Mouse (Mus musculus) heart, adult 11 months (tissue): ENCODE measurements around the gene Abcg5.

Source experiments
- DNase-seq: peaks from one replicate; pipeline ENCODE4 v3.0.0; 2022

Gene Abcg5

DNA sequence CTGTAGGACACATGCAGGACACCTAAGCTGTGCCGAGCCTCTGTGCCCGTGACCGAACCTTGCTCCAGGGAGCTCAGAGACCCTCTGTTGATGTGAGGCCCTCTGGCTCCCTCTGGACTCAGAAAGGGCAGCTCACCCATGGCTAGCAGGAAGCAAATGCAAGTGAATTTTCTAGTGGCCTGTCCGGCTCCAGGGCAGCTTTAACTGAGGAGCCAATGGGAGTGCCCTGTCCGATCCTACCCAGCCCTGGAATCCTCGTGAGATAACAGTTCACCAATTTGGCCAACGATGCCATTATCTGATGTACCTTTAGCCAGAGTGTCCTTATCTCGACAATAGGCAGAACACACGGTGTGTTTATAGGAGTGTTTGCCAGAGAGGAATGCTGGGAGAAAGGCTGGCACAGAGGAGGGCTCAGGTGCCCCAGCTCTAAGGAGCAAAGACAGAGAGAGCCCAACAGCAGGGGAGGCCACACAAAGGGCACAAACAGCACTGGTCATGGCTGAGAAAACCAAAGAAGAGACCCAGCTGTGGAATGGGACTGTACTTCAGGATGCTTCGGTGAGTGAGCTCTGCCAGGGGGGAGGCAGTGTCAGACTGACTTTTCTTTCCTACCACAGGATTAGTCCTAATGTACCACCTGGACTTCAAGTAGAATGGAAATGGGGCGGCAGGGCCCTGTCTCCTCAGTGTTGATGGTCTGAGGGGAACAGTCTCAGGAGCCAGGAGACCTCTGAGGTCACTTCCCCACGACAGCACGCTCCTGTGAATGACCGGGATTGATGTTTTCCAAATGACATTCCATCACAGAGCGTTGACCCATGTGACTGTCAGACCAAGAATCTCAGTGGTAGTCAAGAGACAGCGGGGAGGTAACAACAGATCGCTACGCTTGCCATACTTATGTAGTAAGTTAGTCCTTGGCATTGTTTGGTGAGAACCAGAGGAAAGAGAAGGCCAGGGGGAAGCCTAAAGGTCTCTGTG, at the start of gene Abcg5:
Abcg5 (minus strand) TSS at position 278 of the 984 bp plus-strand sequence.
- DNase-seq = no peak

GRCm38 (mm10) chr17:84732612-84733011, 49.8 kb upstream of the Abcg5 start:
- peak; percentile 82 for DNase-seq

GRCm38 (mm10) chr17:84731361-84731760, 48.5 kb upstream of the Abcg5 start:
- DNase-seq = peak; percentile 71

- peak; percentile 61 for DNase-seq
Measured at GRCm38 (mm10) chr17:84729140-84729539, 46.3 kb upstream of the Abcg5 start.

GRCm38 (mm10) chr17:84728201-84728911, 45.5 kb upstream of the Abcg5 start:
- peak; percentile 39 for DNase-seq

- DNase-seq = peak; percentile 74
Measured at GRCm38 (mm10) chr17:84725163-84725562, 42.4 kb upstream of the Abcg5 start.

GRCm38 (mm10) chr17:84724028-84724427, 41.2 kb upstream of the Abcg5 start:
- DNase-seq = peak; percentile 80

GRCm38 (mm10) chr17:84719105-84719504, 36.3 kb upstream of the Abcg5 start:
- peak; percentile 75 for DNase-seq

GRCm38 (mm10) chr17:84717416-84717815, 34.6 kb upstream of the Abcg5 start:
- DNase-seq = peak; percentile 79

- DNase-seq = peak; percentile 36
Measured at GRCm38 (mm10) chr17:84716252-84716872, 33.6 kb upstream of the Abcg5 start.

DNA sequence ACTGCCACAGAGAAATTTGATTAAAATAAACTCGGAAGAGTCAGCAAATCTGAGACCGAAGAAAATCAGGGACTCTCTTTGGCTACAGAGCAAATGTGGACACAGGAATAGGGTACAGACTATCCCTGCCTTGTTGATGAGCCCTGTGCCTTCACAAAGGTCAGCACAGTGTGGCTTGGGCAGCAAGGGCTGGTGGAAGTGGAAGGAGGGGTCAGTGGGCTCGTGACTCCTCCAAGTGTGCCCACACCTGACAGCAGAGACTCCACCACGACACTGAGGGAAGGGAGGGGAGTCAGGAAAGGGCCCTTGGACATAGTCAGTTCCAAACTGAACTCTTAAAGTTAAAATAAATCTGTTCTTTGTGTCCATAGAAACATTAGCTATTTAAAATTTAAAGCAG, 32.1 kb upstream of the Abcg5 start:
- peak; percentile 67 for DNase-seq

- peak; percentile 19 for DNase-seq
Measured at GRCm38 (mm10) chr17:84713563-84714164, 30.9 kb upstream of the Abcg5 start.

GRCm38 (mm10) chr17:84709403-84709851, 26.6 kb upstream of the Abcg5 start:
- no peak for DNase-seq

GRCm38 (mm10) chr17:84708818-84709217, 26.0 kb upstream of the Abcg5 start:
- no peak for DNase-seq

DNA sequence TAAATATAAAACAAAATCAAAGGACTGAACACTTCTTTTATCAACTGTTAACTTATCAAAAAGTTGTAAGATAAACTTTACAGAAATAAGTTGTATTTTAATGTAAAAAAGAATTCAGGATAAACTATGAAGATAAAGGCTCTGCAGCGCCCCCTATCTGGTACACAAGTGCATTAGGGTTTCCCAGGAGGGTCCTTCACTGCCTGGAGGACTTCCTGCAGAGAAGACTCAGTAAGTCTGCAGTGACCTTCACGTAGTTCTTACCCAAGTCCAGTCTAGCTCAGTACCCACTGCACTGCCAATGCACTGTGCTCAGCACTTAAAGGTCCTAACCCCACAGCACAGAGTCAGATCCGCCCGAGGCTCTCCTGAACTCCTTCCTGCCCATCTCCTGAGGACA, 24.6 kb upstream of the Abcg5 start:
- no peak for DNase-seq

GRCm38 (mm10) chr17:84698727-84699126, 15.9 kb upstream of the Abcg5 start:
- no peak for DNase-seq

DNA sequence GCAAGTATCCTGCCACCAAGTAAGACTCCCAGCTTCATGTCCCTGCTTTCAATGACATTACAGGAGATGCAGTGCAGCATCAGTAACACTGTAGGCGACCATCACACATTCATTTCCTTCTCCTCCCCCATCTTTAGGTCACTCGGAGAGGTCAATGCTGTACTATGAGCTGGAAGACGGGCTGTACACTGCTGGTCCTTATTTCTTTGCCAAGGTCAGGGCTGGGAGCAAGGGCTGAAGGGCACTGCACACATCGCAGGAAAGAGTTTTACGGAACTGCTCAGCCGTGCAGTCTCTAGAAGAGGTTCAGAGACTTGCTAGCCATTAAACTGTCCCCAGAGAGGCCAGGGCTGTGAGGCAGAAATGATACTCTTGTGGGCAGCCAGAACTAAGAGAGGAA, 13.7 kb upstream of the Abcg5 start:
- no peak for DNase-seq

DNA sequence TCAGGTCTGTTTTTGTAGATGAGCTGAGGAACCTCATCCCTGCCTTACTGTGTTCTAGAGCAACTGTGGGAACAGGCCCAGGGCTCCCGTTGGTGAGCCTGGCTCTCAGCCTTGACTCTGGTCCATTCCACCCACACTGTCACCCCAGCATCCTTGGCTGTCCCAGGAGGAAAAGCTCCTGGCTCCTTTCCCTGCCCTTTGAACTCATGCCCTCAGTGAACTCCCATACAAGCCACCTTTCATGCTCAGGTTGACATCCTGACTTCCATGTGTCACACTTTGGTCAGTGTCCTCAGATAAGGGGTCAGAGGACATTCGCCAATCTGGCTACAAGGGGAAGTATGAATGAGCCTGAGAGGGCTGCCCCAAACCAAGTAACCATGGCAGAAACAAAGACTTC, 10.9 kb upstream of the Abcg5 start:
- DNase-seq = no peak

DNA sequence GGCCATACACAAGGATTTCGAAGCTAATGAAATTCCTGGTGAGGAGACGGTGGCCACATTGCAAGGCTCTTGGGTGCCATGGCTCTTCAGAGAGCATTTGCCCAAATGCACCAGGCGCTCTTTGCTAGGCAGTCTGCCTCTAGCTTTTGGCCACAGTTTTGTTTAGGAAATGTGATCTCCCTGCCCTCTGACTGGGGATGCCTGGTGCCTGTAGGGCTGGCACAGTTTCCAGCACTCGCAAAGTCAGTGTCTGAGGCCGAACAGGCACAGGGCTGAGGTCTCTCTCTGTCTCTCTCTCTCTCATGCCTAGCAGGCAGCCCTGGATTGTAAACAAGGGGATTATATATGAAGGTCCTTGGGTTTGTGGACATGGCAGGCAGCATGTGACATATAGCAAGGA, 7.3 kb upstream of the Abcg5 start:
- DNase-seq = no peak

DNA sequence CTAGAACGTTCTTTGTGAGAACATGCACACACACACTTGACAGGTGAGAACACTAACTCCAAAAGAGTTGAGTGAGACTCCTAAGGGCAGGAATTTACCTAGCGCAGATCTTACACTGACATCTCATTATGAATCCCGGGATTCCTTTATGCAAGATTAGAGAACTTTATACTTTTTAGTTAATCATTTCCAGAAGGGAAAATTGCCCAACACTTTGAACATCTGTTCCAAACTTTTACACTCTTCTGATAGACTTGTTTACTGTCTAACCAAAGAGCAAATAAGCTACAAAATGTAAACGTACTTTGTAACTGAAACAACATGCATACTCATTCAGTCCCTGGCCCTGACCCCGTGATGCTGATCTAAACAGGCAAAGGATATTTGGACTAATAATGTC, 6.5 kb upstream of the Abcg5 start:
- DNase-seq = no peak

DNA sequence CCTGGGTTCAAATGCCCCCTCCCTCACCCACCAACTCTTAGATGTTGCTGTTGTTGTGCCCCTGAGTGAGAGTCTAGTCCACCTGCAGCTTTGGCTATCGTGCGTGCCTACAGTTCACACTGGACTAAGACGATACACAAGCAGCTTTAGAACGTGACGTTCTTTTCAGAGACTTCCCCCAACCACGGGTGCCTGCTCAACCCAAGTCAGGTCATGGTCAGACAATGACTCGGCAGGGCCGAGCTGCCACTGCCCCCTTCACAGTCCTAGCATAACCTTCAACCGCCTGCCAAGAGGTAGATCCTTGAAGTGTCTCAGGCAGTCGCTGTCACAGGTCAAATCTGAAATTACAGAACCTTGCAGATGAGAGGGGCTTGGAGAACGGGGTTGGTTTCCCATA, 6.0 kb upstream of the Abcg5 start:
- no peak for DNase-seq

GRCm38 (mm10) chr17:84687994-84688393, 5.2 kb upstream of the Abcg5 start:
- no peak for DNase-seq

GRCm38 (mm10) chr17:84685286-84685685, 2.5 kb upstream of the Abcg5 start:
- DNase-seq = no peak
